Mouse (Mus musculus) urinary bladder, postnatal 10 days (tissue): ENCODE results near the gene Mrps18b.
A peak's percentile ranks its signal among the peaks of the same experiment; 100 is the strongest.

Source experiments
- DNase-seq: peaks from one replicate; pipeline ENCODE4 v3.0.0; 2022; ENCODE audit warnings: low spot score

The Mrps18b gene

GRCm38 (mm10) chr17:35918276-35919059 lies 2.3 kb upstream of the Mrps18b start:
- DNase-seq: no peak

- no peak for DNase-seq
Observed at GRCm38 (mm10) chr17:35917463-35918251, 1.5 kb upstream of the Mrps18b start.

GRCm38 (mm10) chr17:35917143-35917462 lies 914 bp upstream of the Mrps18b start:
- DNase-seq: no peak

GRCm38 (mm10) chr17:35915538-35916296 lies 472 bp downstream of the Mrps18b start:
- DNase-seq: no peak

- no peak for DNase-seq
Observed at GRCm38 (mm10) chr17:35914975-35915374, 1.2 kb downstream of the Mrps18b start.

- DNase-seq: peak; percentile 83
Observed at GRCm38 (mm10) chr17:35909919-35910369, 6.2 kb downstream of the Mrps18b start, which contains the start of gene Atat1. Atat1 (minus strand) TSS chr17:35910075.

GRCm38 (mm10) chr17:35909186-35909918 lies 6.8 kb downstream of the Mrps18b start:
- no peak for DNase-seq

GRCm38 (mm10) chr17:35907609-35908008 lies 8.6 kb downstream of the Mrps18b start:
- no peak for DNase-seq

GRCm38 (mm10) chr17:35905587-35905986 lies 10.6 kb downstream of the Mrps18b start:
- DNase-seq: no peak

- DNase-seq: no peak
Observed at GRCm38 (mm10) chr17:35903992-35904355, 12.2 kb downstream of the Mrps18b start.

- DNase-seq: no peak
Observed at GRCm38 (mm10) chr17:35903343-35903991, 12.7 kb downstream of the Mrps18b start.

- DNase-seq: no peak
Observed at GRCm38 (mm10) chr17:35900636-35901035, 15.6 kb downstream of the Mrps18b start.

GRCm38 (mm10) chr17:35897644-35898573 lies 18.3 kb downstream of the Mrps18b start:
- DNase-seq: no peak

- DNase-seq: peak; percentile 39
Observed at GRCm38 (mm10) chr17:35896781-35897643, 19.2 kb downstream of the Mrps18b start, which contains the start of gene 2310061I04Rik. 2310061I04Rik (minus strand) TSS chr17:35897431.

GRCm38 (mm10) chr17:35887725-35888124 lies 28.5 kb downstream of the Mrps18b start:
- no peak for DNase-seq

- DNase-seq: no peak
Observed at GRCm38 (mm10) chr17:35883777-35884176, 32.4 kb downstream of the Mrps18b start.

GRCm38 (mm10) chr17:35882924-35883323 lies 33.3 kb downstream of the Mrps18b start:
- no peak for DNase-seq

- peak; percentile 83 for DNase-seq
Observed at GRCm38 (mm10) chr17:35879245-35880057, 36.7 kb downstream of the Mrps18b start, which contains the start of gene Dhx16. Dhx16 (plus strand) TSS chr17:35879819.
